Mouse (Mus musculus): ENCODE results near the gene Prr7.

Gene Prr7

DNA sequence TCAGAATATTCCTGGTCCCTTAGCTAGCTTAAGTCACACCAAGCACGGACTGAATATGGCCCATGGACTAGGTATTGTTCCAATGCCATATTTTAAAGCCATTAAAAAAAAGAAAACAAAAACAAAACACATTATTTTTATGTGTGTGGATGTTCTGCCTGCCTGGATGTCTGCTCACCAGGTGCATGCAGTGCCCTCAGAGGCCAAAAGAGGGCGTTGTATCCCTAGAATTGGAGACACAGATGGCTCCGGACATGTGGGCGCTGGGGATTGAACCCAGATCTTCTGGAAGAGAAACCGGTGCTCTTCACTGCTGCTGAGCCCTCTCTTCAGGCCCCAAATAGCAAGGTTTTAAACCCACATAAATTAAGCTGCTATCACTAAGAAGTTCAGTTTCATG is 14.0 kb downstream of the Prr7 start:
- no peak for DNase-seq (ENCODE audit: low read depth)

DNA sequence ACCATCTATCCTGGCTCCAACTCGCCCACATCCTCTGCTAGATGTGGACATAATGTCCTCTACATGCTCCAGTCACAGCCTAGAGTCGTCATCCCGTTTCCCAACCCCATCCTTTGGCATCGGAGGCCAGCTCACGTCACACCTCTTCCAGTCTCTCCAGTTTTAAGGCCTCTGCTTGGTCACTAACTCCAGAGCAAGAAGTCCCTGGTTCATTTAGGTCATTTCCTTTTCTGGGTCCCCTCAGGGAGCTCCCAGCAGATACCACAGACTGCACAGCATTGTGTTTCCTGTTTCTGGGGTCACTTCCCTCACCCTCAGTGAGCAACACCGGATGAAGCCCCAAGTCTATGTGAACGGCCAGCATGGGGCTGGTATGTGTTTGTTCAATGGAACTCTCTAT is 14.9 kb downstream of the Prr7 start:
- no peak for DNase-seq (ENCODE audit: low read depth)

DNA sequence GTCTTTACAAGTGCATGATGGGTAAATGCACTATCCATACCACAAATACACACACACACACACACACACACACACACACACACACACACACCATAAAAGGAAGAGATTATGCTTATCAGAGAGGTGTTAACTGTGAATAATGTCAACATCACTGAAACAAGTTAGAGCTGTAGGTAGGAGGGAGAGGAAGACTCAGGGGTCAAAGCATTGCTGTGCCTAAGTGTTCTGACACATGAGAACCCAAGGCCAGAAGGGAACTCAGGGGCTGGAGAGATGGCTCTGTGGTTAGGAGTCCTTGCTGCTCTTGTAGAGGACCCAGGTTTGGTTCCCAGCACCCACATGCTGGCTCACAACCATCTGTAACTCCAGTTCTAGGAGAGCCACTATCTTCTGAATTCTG is 15.9 kb downstream of the Prr7 start:
- DNase-seq (ENCODE audit: low read depth): no peak

DNA sequence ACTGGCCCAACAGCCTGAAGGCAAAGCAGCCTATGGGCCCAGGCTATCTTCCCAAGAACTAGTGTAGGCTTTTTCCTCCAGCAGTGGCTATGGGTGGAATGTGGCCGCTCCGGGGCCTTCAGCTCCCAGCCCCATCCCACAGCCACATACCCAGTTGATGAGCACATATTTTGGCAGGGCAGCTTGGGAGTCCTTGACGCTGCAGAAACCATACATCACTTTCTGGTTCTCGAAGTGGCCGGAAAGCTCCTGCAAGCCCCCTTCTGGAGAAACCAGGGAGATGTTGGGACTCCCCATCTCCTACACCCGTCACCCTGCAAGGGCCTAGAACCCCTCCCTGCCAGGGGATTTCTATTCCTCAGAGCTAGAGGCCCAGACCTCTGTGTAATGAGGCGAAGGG is 18.5 kb downstream of the Prr7 start:
- DNase-seq (ENCODE audit: low read depth): no peak

DNA sequence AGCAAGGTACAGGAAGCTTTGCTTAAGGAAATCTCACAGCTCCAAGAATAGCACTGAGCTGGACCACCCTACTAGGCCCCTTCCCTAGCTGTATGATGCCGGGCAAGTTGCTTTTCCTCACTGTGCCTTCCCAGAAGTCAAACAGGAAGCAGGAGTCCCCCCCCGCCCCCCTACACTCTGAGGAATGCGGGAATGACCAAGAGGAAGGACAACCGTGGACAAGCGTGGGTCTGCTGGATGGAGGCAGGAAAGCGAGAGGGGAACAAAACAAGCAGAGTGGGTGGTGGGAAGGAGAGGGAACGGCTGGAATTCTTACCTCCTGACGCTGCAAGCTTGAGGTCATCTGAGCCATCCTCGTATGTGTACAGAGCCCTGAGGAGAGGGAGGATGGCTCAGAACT is 19.0 kb downstream of the Prr7 start:
- DNase-seq (ENCODE audit: low read depth): no peak

DNA sequence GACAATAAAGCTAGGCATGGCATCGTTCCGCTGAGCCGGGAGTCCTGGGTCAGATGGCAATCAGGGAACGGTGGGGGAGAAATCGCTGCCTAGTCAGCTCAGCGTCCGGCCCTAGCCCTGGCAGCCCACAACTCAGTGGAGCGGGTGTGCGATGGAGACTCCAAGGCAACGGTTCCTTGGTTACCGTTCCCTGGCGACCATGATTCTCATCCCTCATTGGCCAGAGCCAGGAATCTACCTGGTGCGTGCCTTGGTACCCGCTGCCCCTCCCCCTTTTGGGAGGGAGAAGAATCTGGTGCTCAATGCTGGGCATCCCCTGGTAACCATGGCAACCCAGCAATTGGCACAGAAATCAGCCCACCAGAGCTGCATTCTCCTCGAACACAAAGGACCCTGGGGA is 19.5 kb downstream of the Prr7 start:
- no peak for DNase-seq (ENCODE audit: low read depth)

DNA sequence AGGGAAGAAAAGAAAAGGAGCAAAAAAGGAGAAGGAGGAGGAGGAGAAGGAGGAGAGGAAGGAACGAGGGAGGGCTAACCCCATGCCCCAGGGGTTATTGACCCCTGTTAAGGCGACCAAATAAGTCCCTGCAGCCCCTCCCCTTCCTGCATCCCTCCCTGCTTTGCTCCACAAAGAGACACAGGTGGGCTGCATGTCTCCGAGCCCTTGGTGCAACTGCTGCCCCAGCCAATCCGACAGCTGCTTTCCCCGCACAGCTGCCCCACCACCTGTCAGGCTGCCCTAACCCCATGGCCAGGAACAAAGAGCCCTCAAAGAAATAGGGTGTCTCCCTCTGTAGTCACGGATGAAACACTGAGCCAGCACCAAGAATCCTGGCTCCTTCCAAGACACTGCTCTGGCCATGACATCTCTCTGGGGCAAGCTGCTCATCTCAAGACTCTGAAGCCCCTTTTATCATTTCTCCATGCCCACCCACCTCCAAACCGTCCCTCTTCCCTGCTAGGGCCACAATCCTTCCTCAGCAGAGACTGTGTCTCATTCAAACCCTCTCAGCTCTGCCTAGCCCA is 20.5 kb downstream of the Prr7 start:
- no peak for DNase-seq (ENCODE audit: low read depth)

DNA sequence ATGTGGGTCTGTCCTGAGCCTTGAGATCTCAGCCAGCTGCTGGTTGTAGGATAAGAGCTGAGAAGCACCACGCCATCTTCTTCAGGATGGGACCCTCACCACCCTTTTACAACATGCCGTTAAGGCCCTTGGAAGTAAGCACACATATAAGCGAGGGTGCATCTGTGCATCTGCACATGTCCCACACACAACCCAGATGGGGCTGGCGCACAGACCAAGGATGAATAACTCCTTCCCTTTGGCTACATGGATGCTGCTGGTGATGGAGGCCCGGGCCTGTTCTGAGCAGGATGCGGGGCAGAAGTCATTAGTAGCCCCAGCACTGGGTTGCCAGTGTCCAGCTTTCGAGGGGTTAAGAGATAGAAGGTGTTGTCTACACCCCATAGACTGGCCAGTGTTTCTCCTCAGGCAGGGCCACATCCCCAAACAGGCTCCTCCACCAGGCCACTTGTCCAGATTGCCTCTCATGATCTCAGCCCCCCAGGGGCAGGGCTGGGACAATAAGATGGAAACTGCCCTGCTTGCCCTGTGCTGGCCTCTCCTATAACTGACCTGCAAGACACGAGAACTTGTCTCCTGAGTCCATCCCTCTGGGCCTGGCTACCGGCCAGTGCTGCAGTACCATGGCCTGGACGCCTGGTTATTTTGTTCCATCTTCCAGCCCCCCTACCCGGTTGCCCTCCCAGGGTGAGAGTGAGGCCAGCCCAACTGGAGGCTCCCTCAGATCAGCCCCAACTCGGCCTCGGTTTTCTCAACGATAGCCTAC is 22.1 kb downstream of the Prr7 start:
- DNase-seq (ENCODE audit: low read depth): no peak

DNA sequence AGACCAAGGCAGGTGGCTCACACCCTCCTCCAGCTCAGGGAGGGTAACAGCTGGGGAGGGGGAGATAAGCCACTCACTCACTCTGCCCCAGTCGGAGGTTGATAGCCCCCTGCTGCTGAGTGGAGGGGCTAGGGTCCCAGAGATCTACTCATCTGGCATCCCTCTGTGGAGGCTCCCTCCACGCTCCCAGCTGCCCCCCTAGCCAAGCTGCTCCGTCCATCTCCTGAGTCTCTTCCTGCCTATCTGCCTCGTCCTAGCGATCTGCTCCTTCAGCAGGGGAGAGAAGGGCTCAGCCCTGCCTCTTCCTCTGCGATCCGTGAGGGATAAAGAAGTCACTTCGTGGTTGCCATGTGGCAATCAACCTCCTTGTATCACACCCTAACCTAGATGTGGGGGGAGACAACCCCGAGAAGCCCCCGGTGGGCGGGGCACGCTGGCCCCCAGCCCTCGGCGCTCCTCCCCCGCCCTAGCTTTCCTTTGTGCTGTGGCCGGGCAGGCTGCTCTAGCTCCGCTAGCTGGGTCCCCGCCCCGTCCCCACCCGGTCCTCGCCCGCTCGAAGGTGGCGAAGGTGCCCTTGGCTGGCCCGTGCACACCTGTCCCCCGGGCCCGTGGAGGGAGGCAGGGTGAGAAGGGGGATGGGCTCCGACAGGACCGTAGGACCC is 23.0 kb downstream of the Prr7 start:
- no peak for DNase-seq (ENCODE audit: low read depth)

DNA sequence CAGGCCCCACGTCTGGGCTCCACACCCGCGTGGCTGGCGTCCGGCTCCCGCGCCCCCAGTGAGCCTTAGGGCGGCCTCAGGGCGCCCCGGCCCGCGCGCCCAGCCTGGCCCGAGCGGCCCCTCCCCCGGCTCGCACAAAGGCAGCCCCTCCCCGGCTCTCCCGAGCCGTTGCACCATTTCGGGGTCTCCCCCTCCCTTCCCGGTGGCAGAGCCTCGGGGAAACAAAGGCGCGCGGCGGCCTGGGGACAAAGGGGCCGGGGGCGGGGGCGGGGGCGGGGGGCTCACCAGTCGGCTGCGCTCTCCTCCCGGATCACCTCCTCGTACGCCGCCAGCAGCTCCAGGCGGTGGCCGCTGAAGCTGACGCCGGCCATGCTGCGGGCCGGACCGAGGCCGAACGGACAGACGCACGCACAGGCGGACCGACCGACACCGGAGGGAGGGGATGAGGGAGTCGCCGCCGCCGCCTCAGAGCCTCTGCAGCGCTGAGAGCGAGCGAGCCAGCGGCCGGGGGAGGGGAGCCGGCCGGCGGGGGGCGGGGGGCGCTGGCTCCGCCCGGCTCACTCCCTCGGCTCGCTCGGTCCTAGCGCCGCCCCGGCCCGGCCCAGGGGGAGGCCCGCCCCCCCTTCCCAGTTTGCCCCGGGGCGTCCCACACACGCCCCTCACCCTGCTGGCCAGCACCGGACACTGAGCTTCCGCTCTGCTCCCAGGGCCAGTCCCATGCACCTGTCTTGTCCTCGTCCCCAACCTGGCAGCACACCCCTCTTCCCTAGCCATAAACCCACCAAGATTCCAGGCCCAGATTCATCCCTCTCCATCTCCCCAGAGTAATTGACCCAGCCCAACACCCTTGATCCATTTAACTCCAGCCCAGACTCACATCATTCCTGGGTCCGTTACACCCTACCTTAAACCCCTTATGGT is 23.8 kb downstream of the Prr7 start, which contains the start of gene Dbn1:
Gene Dbn1, minus strand, starts transcription at position 534 of the 921 bp plus-strand sequence.
- no peak for DNase-seq (ENCODE audit: low read depth)

DNA sequence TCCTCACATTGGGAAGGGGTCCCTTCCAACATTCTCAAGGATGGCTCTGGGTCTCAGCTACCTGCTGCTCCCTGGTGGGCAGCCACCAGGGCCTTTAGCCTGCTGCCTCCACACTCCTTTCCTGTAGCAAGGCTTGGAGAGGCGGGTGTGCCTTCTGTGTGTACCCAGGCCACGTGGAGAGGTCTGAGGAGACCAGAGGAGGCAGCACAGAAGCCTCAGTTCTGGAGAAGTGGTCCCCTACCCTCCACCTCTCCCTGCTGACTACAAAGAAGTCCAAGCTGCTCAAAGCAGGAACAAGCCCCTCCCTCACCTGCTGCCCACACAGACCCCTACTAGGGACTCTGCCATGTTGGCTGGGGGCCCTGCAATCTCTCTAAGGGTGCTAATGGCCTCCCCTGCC is 30.2 kb downstream of the Prr7 start:
- DNase-seq (ENCODE audit: low read depth): no peak

DNA sequence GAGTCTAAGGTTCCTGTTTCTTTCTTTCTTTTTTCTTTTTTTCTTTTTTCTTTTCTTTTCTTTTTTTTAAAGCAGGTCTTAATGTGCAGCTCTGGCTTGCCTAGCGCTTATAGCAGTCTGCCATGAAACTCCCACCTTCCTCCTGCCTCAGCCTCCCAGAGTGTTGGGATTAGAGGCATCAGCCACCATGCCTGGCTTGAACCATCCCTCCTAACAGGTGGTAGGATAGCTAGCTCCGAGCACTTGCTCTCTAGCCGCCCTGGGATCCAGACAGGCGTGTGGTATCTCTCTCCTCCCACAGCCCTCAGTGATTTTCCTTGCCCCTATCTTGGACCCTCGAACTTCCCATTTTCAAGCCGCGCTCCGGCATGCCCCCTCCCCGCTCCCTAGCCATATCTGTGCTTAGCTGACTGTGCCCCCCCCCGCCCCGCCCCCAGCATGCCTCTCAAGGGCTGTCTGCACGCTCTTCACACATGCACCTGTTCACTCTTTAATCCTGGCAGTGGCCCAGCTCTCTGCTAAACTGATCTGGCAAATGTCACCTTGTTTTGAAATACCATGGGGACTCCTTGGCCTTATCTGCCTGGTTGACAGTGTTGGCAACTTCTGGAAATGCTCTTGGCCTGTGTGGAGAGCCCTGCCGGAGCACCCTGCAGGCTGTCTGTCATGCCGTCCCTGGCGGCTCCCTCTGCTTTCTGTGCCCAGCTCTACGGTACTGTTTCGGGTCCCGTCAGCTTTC is 31.0 kb downstream of the Prr7 start:
- DNase-seq (ENCODE audit: low read depth): no peak

DNA sequence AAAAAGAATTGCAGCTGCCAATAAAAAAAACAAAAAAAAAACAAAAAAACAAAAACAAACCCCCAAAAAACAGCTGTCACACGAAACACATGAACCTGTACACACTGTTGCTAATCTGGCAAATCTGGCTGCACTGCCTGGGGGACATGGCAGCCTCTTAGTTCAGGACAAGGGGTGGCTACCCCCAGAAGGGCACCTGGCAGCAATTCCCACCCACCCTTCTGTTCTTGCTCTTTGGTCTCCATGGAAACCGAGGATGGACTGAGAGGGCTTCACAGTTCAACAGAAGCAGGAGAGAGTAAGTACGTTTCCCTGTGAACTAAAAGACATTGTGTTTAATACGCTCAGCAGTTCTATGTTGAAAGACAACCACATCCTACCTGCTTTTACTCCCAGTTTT is 31.6 kb downstream of the Prr7 start:
- no peak for DNase-seq (ENCODE audit: low read depth)

DNA sequence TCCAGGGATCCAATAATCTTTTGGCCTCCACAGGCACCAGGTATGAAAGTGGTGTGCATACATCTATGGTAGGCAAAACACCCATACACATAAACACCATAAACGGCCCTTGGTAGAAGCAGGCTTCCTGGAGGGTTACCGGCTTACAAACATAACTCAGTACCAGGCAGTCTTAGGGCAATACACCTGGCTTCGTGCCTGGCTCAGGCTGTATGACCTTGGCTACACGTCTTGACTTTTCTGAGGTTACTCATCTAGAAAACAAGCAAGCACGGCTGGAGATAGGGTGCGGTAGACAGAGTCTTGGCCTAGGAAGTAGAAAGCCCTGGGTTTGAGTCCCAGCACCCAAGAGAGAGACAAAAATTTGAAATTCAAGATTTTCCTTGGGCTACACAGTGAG is 32.6 kb downstream of the Prr7 start:
- no peak for DNase-seq (ENCODE audit: low read depth)

DNA sequence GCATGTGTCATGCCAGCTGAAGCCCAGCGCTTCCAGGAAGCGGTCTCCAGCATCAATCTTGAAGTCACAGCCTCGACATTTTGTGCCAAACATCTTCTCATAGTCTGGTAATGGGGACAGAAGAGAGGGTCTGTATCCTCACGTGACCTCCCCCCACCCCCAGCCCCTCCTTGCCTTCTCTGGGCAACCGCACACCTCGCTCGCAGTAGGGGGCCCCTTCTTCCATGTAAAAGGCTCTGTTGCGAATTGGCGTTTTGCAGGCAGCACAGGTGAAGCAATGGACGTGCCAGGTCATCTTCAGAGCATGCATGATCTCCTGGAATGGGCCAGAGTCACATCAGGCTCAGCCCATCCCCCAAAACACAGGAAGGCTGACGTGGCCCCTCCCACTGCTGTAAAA is 34.8 kb downstream of the Prr7 start:
- no peak for DNase-seq (ENCODE audit: low read depth)

DNA sequence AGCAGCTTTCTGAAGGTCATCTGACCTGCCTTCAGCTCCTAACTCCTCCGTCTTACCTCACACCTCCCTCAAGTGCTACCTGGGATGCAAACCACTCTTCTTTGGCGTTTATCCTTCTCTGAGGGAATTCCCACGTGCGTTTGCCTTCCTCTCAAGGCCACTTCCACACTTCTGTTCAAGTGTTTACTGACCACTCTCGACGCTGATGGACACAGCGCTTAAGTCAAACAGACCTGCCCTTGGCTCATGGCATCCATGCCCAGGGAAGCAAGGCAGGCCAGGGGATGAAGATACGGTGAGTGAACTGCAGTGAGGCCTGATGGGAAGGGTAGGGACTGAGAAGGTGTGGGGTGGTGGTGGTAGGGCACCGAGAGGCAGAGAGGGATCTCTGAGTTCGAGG is 36.5 kb downstream of the Prr7 start:
- no peak for DNase-seq (ENCODE audit: low read depth)

DNA sequence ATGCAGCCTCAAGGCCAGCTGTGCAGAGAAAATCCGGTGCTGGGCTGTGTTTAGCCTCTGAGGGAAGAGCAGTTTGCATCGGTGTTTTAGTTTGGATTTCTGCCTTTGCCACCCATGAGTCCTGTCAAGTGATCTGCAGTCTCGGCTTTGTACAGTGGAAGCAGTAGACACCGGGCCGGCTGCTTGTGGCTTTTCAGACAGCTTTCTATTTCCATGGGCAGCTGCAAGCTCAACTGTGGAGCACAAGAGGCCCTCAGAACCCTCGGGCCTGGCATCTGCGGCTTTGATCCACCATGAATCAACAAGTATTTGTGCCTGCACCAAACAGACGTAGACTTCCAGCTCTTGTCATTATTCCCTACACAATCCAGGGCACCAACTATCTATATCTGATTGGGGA is 38.3 kb downstream of the Prr7 start:
- no peak for DNase-seq (ENCODE audit: low read depth)

DNA sequence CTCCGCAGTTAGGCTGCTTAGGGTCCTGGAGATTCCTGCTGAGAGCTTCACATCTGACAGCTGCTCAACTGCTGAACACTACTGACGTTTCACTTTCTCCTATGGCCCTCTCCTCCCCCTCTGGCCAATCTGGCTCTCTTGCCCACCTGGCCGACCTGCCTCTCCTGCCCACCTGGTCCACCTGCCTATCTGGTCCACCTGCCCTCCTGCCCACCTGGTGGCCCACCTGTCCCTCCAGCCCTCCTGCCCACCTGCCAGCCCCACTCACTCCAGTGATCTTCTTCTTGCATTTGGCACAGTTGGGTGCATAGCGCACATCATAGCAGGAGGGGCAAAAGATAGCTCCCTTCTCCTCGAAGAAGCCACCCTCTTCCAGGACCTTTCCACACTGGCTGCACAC is 40.3 kb downstream of the Prr7 start:
- no peak for DNase-seq (ENCODE audit: low read depth)

DNA sequence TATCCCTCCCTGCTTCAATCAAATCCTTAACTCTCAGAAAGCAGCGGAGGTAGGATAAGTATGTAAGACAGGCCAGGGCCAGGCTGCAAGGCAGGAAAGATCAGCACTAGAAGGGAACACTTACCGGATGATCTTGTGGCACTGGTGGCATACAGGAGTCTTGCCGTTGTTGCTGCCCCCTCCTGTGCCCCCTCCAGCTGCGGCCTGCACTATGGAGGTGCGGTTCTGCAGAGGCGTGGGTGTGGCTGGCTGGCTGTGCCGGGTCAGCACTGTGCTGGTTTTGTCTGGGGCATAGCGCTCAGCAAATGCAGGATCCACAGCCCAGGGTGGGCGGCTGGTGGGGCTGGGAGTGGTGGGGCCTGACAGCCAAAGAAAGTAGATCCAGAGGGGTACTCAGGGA is 41.7 kb downstream of the Prr7 start:
- DNase-seq (ENCODE audit: low read depth): no peak

DNA sequence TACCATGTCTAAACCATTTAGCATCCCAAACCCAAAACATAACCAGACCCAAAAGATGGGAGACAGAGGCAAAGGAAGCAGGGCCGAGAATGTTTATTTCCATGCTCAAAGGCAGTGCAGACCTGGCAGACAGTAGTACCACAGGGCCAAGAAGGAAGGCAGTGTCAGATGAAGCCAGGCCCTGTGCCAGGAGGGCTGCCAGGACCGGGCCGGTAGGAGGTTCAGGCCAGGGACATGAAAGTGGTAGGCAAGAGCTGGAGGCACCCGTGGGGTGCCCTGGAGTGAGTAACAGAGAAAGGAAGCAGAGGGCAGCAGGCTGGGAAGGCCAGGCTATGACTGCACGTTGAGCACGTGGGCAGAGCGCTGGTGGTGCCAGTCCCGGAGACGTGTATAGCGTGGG is 42.6 kb downstream of the Prr7 start:
- DNase-seq (ENCODE audit: low read depth): no peak

DNA sequence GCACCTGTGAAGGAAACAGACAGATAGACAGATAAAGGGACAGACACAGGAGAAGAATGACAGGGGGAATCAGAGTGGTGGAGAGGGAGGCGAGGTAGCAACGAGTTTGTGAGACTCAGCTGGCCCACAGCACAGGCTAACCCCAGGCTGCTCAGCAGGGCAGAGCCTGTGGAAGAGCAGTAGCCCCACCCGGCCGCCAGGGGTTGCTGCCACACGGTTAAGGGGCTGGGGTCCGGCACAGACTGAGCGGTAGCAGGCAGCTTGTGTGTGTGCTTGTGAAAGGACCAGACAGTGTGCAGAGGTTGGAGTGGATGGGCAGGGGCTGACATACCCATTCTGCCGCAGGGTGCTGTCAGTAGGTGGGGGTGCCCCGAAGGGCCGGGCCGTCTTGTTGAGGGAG is 43.8 kb downstream of the Prr7 start:
- no peak for DNase-seq (ENCODE audit: low read depth)

DNA sequence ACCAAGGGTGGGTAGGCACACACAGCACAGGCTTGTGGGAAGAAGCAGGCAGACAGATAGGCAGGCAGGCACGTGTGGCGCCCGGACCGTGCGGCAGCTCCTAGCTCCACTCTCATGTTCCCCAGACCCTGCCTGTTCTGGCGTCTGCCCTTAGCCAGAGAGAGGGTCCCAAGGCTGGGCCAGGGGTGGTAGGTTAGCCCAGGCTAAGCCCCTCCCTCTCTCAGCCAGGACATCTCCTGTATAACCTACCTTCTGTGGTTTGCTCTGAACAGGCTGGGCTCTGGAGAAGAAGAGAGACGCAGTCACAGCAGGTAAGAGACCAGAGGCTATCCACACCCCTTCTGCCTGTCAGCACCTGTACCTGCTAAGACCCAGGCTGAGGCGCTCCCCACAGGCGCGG is 44.5 kb downstream of the Prr7 start:
- DNase-seq (ENCODE audit: low read depth): no peak
